Mouse (Mus musculus): ENCODE measurements around the gene Farsa. TPM values are rescaled to one million over a fixed set of nuclear protein-coding genes. Genes with fewer than 3 reads are reported as not detected.

Farsa gene
- total RNA-seq, 2 experiments from 2014 or later, result 52.0 to 52.4 TPM

GRCm38 (mm10) chr8:84910551-84910950 is 53.8 kb downstream of the Farsa start:
- no peak for DNase-seq

DNA sequence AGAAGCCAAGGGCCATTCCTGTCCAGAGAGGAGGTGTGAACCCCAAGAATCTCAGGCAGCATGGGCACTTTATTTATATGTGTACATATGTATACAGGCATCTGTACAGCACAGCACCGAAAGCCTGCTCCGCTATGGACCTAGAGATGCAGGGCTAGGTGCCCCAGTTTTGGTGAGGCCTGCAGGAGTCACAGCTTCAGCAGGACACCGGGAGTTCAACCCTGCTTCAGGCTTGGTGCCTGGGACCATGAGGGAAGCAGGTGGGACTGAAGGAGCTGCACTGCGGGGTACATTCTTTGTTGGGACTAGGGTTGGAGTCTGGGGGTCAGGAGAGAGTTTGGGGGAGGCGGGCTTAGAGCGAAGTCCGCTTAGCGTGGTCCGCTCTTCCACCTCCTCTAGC is 55.1 kb downstream of the Farsa start:
- no peak for DNase-seq

DNA sequence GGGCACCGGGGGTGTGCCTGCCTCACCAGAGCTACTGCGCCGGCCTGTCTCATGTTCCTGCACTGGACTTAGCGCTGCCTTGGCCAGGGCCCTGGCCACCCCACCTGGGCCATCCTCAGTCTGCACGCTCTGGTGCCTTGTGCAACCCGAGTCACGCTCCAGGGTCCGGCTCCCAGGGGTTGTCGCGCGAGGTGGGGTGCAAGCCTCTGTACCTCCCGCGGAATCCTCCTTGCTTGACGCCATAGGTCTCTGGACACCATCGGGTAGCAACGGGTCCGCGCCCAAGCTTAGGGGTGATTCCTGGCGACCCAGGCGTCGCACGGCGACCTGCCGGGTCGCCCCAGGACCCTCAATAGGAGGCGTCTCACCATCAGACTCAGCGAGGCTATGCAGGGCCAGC is 55.6 kb downstream of the Farsa start:
- no peak for DNase-seq

DNA sequence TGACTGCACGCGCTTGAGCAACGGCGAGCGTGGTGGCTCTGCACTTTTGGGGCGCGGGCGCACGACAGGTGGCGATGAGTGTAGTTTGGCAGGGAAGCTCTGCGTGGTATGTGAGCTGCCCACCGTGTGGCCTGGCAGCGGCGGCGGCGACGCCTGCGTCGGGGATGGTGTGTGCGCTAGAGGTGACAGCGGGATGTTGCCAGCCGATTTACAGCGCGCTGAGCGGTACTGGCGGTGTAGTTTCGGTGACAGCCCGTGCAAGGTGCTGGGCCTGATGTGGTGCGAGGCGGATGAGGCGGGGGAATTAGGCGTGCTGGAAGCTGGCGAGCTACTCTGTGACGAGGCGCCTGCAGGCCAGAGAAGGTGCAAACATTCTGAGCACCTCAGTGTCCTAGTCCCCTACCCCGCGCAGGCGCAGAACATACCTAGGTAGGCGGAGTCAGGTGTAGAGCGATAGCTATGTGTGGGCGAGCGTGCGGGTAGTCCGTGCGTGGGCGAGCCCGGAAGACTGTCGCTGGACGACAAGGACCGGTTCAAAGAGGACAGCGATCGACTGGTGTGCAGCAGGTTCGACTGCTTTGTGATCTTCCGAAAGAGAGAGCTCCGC is 56.2 kb downstream of the Farsa start:
- DNase-seq, result peak; percentile 71

DNA sequence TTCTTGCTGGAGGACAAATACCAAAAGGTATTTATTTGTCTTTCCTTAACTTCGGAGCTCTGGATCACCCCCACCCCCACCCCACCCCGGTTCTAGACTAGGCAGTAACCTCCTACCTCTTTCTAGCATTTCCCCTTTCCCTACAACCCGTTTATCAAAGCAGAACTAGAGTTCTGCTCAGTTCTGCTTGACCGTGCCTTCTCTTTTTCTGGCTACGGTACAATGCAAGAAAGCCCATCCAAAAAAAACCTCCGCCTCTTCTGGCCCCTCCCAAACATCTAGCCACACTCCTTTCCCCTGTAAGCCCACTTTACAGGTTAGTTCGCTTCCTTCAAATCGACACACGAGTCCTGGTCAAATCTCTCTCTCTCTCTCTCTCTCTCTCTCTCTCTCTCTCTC is 56.7 kb downstream of the Farsa start:
- no peak for DNase-seq

DNA sequence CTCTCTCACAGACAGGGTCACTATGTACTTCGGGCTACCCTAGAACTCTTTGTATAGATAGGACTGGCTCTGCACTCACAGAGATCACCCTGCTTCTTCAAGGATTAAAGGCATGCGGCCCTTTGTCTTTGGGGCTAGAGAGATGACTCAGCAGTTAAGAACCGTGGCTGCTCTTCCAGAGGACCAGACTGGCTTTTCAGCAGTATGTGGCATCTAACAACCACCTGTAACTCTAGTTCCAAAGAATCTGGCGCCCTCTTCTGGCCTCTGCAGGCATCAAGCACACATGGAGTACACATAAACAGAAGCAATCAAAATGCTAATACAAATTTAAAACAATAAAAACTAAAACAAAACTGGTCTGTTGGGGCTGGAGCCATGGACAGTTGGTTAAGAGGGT is 57.2 kb downstream of the Farsa start:
- DNase-seq, result no peak

GRCm38 (mm10) chr8:84915269-84915668 is 58.5 kb downstream of the Farsa start:
- no peak for DNase-seq

DNA sequence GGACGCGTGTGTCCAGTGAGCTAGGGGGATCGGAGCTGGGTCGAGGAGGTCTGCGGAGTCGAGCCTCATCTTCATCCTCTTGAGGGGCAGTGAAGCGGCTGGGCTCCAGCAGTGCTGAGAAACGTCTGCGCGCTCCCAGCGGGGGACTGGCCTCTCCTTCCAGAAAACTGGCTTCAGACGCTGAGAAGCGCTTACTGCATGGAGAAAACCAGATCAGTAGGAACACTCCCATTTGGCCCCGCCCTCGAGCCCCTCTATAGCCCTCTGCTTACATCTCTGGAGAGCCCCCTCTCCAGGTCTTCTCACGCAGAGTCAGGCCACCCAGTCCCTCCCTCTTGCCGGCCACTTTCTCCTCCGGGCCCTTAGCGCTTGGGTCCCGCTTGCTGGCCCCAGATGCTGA is 61.0 kb downstream of the Farsa start:
- no peak for DNase-seq

DNA sequence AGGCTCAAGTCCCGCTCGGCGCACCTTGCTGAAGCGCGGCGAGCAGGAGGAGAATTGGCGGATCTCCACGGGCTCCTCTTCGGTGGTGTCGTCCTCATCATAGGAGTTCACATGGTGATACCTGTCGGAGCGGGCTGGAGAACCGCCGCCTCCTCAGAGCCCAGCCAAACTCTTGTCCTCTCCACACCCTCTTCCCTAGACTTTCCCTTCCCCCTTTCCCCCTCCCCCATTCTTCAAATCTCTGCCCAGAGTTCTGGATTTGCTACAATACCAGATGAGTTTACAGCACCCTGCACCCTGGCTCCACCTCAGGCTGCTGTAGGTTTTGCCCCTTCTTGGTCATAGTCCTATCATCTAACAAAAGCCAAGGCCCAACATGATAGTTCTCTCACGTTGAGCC is 61.9 kb downstream of the Farsa start:
- DNase-seq, result no peak

Small RNAs within 50 kb of the gene (microRNA-seq; reads per million reads assigned to microRNA genes)
- 3.2 reads per million for gene Mir7069

Other genes with a start within 250 kb of the Farsa start
- gene Ier2, start 194.1 kb upstream of the Farsa start, total RNA-seq (2021), result 10 to 100 TPM; 33.3 to 63.4 TPM
- 10 to 100 TPM; 63.4 to 82.8 TPM for gene Trmt1, start 170.7 kb upstream of the Farsa start, total RNA-seq (2021)
- gene Nacc1, start 169.1 kb upstream of the Farsa start, total RNA-seq (2021), result 10 to 100 TPM; 59.1 to 62.9 TPM
- gene Lyl1, start 155.5 kb upstream of the Farsa start, total RNA-seq (2021), result 1 to 10 TPM; 7.8 to 8.5 TPM
- under 1 TPM; 0.51 to 0.88 TPM for gene G430095P16Rik, start 134.0 kb upstream of the Farsa start, total RNA-seq (2021)
- gene Nfix, start 56.6 kb upstream of the Farsa start, total RNA-seq (2021), result 100 to 1,000 TPM; 145 to 200 TPM
- 1 to 10 TPM; 5.0 to 6.9 TPM for gene Dand5, start 34.2 kb upstream of the Farsa start, total RNA-seq (2021)
- 10 to 100 TPM; 39.2 to 40.0 TPM for gene Gadd45gip1, start 25.5 kb upstream of the Farsa start, total RNA-seq (2021)
- gene Rad23a, start 16.3 kb upstream of the Farsa start, total RNA-seq (2021), result 100 to 1,000 TPM in 1 of 2 experiments, 10 to 100 TPM in 1; 89.4 to 108 TPM
- 100 to 1,000 TPM; 404 to 492 TPM for gene Calr, start 10.1 kb upstream of the Farsa start, total RNA-seq (2021)
- 10 to 100 TPM; 16.1 to 21.1 TPM for gene Syce2, start 15.1 kb downstream of the Farsa start, total RNA-seq (2021)
- gene Gcdh, start 36.9 kb downstream of the Farsa start, total RNA-seq (2021), result 10 to 100 TPM; 77.9 to 96.9 TPM
- 1 to 10 TPM; 2.6 to 4.3 TPM for gene Klf1, start 44.9 kb downstream of the Farsa start, total RNA-seq (2021)
- gene Dnase2a, start 51.6 kb downstream of the Farsa start, total RNA-seq (2021), result 10 to 100 TPM; 11.8 to 12.8 TPM
- gene Mast1, start 80.4 kb downstream of the Farsa start, total RNA-seq (2021), result 1 to 10 TPM; 2.3 to 4.2 TPM
- under 1 TPM in 1 of 2 experiments, not detected in 1; 0.21 TPM for gene Rtbdn, start 90.0 kb downstream of the Farsa start, total RNA-seq (2021)
- 1 to 10 TPM in 1 of 2 experiments, not detected in 1; 1.1 TPM for gene Gm49661, start 112.4 kb downstream of the Farsa start, total RNA-seq (2021)
- gene Prdx2, start 112.6 kb downstream of the Farsa start, total RNA-seq (2021), result 100 to 1,000 TPM; 477 to 503 TPM
- gene Rnaseh2a, start 112.8 kb downstream of the Farsa start, total RNA-seq (2021), result 10 to 100 TPM; 88.6 to 91.7 TPM
- gene Junb, start 121.7 kb downstream of the Farsa start, total RNA-seq (2021), result 100 to 1,000 TPM in 1 of 2 experiments, 10 to 100 TPM in 1; 28.7 to 134 TPM
- 1 to 10 TPM; 6.5 to 6.6 TPM for gene Hook2, start 133.6 kb downstream of the Farsa start, total RNA-seq (2021)
- not detected for gene Best2, start 157.5 kb downstream of the Farsa start, total RNA-seq (2021)
- 10 to 100 TPM; 86.5 to 92.4 TPM for gene Asna1, start 168.3 kb downstream of the Farsa start, total RNA-seq (2021)
- gene Trir, start 169.8 kb downstream of the Farsa start, total RNA-seq (2021), result 100 to 1,000 TPM; 143 to 155 TPM
- 10 to 100 TPM; 56.6 to 59.7 TPM for gene Tnpo2, start 179.9 kb downstream of the Farsa start, total RNA-seq (2021)
- gene Fbxw9, start 203.1 kb downstream of the Farsa start, total RNA-seq (2021), result 10 to 100 TPM; 22.4 to 24.9 TPM
- 1 to 10 TPM in 1 of 2 experiments, not detected in 1; 1.2 TPM for gene Gm5741, start 211.0 kb downstream of the Farsa start, total RNA-seq (2021)
- 10 to 100 TPM; 35.7 to 36.5 TPM for gene Dhps, start 214.8 kb downstream of the Farsa start, total RNA-seq (2021)
- gene Wdr83os, start 223.8 kb downstream of the Farsa start, total RNA-seq (2021), result 10 to 100 TPM; 58.2 to 70.5 TPM
- 10 to 100 TPM; 25.7 to 29.8 TPM for gene Wdr83, start 224.3 kb downstream of the Farsa start, total RNA-seq (2021)
- gene Man2b1, start 226.3 kb downstream of the Farsa start, total RNA-seq (2021), result 10 to 100 TPM; 52.7 to 56.6 TPM

All from adrenal gland, postnatal 10 days (tissue).